Mouse (Mus musculus) adrenal gland, postnatal 36 days (tissue): ENCODE measurements around the gene Gm49630. TPM values are rescaled to one million over a fixed set of nuclear protein-coding genes. Genes with fewer than 3 reads are reported as not detected.
A peak's percentile ranks its signal among the peaks of the same experiment; 100 is the strongest.
"Not testable (repeated sequence)": the region's sequence is repeated elsewhere in the genome, so short reads cannot be mapped to it uniquely, and the experiment has no call there.

ENCODE experiments used
- DNase-seq, 2 experiments: peaks; one replicate each; pipeline ENCODE4 v3.0.0; 2021; ENCODE audit warnings: mixed read lengths in 1 of 2
- total RNA-seq, 2 experiments: library from RNA; stranded (reverse); gene quantifications; 2 replicates each; pipeline ENCODE4 v1.2.3; 2021

Gm49630 gene
- total RNA-seq, 2 experiments from 2014 or later, result not detected

DNA sequence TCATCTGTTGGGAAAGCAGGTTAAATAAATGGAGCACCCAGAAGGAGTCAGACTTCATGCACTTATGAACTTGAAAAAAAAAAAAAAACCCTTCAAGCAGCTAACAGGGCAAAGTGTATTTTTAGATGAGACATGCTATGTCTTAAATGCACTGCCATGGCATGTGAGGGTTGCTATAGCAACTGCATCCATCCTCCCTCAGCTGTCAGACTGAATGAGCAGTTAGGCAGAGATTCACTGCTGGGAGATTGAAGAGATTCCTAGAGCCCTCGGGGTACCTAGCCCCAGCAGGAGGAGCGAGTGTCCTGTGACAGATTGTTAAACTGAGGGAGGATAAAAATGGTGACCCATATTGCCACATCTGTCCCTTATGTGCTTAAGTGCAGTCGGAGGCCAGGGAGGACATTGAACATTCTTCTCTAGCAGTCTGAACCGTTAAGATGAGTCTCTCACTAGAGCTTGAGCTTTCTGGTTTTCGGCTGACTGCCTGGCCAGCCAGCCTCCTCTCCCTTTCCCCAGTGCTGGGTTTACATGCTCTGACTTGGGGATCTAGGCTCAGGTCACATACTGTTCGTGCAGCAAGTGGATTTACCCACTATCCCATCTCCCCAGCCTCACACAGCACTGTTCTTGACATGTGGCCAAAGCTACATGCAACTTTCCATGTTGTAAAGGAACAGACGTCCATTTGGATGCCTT, 5.0 kb downstream of the Gm49630 start:
- DNase-seq, result not testable (repeated sequence)

- not testable (repeated sequence) for DNase-seq
These were observed 5.5 kb downstream of the Gm49630 start for GRCm38 (mm10) chr17:7366265-7366664.

- DNase-seq, result not testable (repeated sequence)
These were observed 6.2 kb downstream of the Gm49630 start for GRCm38 (mm10) chr17:7365615-7366014.

GRCm38 (mm10) chr17:7360749-7361465, 10.9 kb downstream of the Gm49630 start:
- DNase-seq, result peak; percentile 40 to 62

DNA sequence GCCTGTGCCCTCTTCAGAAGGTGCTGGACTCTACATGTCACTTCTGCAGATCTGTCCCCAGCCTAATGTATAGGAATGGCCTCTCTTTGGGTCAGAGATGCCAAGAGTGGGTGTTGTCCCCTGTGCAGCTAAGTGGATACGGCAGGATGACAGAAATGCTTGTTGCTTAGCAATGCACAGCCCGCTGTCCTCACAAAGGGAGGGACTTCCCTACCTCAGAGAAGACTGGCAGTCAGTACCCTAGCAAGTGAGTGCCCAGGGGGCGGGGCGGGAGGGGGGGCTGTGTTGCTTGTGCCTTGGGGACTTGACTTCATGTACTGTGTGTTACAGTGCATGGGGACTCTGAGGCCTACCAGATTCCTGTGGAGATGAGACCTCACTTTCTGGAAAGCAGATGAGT, 12.0 kb downstream of the Gm49630 start:
- DNase-seq, result not testable (repeated sequence)

DNA sequence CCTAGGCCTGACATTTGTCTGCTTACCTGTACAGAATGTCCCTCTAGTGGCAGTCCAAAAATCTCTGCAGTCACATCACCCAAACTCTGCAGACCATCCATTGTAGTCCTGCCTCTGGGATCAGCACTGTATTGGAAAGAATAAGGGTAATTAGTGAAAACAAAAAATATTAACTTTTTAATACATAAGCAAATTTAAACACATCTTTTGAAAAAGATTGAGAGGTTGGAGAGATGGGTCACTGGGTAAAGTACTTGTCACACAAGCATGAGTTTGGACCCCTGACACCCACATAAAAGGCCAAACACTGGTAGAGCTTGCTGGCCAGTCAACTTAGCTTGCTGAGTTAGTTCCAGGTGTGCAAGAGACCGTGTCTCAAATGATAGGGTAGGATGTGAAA, 19.2 kb downstream of the Gm49630 start, which contains the start of gene Ttll2:
Gene Ttll2, minus strand, starts transcription at position 101 of the 400 bp plus-strand sequence.
- not testable (repeated sequence) for DNase-seq

DNA sequence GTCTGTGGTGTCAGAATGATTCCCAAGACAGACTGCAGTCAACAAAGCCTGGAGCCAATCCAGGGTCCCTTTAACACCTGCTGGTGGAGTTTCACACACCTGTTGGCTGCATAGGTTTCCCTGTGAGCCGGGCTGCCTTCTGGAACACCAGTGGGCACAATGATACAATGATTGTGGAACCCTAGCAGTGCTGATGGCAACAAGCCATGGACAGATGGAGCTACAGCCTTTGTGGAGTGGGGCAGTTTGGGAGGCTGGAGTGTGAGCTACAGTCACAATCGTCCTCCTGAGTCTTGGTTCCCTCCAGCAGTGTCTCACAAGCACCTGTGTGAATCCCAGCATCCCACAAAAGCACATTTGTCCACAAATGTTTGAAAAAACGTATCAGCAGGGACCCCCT, 23.0 kb downstream of the Gm49630 start:
- not testable (repeated sequence) for DNase-seq

DNA sequence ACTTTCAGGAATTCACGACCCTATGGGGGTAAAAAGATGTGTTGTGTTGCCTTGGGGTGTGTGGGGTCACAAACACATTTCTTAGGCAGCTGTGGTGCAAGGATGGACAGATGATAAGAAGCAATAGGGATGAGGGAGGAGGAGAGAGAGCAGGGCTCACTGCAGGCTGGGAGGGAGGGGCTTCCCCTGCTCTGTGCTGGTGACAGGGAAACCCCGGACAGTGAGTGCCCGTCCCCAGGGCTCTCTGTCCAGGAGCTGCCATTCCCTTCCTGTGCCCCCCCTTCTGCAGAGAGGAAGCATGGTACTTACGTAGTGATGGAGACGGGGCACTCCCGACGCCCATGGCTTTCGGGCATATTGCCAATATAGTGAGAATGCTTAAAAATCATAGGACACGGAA, 34.4 kb downstream of the Gm49630 start:
- not testable (repeated sequence) for DNase-seq

- not testable (repeated sequence) for DNase-seq
These were observed 39.0 kb downstream of the Gm49630 start for GRCm38 (mm10) chr17:7332745-7333144.

DNA sequence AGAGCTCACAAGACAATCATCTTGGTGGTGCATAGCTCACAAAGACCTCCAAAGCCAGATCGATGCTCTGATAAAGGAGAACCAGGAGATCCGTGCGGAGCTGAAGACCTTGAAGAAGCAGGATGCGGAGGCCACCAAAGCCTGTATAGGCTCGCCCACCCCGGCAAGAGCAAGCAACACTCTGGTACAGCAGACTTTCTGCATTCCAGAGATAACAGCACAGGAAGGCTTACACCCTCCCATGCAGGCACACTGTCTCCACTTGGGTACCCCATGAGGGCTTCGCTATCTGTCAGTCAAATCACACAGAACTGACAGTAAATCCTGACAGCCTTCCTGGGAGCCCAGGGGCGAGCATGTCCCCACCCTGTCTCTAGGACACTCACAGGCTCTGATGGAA, 45.4 kb downstream of the Gm49630 start:
- DNase-seq, result not testable (repeated sequence)

DNA sequence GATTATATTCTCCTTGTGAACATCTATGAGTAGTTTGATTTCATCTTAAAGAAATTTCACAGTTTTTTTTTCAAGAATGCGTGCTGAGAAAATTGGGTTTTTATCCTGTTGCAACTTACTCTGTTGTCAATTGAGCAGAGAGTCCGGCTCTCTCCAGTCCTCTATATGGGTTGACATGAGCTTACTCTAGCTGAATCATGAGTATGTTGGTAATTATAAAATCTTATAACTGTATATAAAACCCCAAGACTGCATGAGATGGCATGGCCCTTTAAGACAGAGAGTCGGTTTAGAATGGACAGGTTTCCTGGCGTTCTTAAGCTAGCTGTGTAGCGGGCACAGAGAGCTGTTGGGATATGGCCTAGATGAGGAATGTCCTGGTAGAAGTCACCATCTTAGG, 47.4 kb downstream of the Gm49630 start, which contains the start of gene Tcp10a:
Gene Tcp10a, plus strand, starts transcription at position 301 of the 400 bp plus-strand sequence.
- DNase-seq, result not testable (repeated sequence)

- DNase-seq, result not testable (repeated sequence)
These were observed 52.0 kb downstream of the Gm49630 start for GRCm38 (mm10) chr17:7319789-7320188.

DNA sequence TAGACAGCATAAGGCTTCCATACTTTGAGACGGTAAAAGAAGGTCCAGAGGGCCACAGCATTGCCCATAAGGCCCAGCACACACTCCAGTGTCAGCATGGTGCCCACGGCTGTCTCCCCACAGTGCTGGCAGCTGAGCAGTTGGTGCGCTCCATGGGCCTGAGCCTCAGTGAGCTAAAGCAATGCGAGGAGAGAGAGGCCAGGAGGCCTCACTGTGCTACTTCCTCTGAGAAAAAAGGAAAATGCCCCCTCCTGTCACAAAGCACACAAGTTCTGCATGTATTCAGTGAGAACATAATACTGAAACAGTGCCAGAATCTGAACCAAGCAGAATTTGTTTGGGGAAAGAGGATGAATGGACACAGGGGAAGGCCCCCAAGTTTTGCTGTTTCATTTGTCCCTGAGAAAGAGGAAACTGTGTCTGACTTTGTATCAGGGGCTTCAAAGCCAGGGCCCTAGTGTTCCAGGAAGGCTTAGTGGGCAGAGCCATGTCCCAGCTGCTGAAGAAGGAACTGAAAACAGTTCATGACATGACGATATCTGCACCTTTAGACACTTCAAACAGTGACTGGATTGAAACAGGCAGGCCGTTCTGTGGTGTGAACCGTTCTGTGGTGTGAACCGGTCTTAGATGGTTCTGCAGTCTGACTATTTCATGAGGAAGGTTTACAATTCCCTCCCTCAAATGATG, 55.9 kb downstream of the Gm49630 start:
- not testable (repeated sequence) for DNase-seq

DNA sequence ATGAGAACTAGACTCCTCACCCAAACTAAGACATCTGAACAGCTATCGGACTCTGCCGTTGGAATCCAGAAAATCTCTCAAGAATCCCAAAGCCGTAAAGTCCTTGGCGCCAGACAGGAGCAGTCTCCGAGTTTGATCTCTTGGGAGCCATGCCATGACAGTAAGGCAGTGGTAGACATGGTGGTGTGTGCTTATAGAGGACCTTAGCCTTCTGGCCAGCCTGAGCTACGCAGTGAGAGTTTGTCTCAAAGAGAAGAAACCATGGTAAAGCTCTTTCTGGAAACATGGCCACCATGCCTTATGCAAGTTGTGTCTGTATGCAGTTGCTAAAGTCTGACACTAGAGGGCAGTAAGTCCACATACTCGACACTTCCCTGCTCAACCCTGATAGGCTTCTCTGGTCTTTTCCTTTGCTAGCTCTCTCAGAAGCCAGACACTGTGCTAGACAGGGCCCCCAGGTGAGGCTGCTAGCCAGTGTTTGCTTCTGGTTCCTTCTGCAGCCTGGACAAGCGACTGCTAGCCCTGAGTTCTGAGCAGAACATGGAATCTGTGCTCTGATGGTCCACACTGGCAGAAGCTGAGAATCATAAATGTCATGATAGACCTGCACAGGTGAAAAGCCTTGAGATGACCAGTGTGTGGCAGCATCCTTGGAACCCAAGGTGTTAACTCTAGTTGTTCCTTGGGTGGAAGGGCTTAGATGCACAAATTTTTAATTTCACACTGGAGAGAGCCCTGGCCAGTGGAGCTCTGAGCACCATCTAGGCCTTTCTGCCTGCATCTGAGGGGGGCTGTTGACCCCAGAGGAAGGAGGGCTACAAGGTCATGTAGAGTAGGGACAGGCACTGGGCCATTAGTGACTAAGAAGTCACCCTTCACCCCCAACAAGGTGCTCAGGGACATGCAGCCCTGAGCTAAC, 65.2 kb downstream of the Gm49630 start:
- DNase-seq, result peak in 1 of 2 experiments; percentile 7

Other genes starting within 250 kb of the Gm49630 start
- 10 to 100 TPM; 10.3 to 17.6 TPM for gene Rps6ka2, start 201.9 kb downstream of the Gm49630 start, total RNA-seq
- gene Tcp10a, start 47.3 kb downstream of the Gm49630 start, total RNA-seq, result under 1 TPM in 1 of 2 experiments, not detected in 1; 0.13 TPM
- gene Ttll2, start 19.3 kb downstream of the Gm49630 start, total RNA-seq, result under 1 TPM in 1 of 2 experiments, not detected in 1; 0.20 TPM
- gene Unc93a2, start 13.5 kb upstream of the Gm49630 start, total RNA-seq, result 1 to 10 TPM in 1 of 2 experiments, under 1 TPM in 1; 0.23 to 4.0 TPM